Mouse (Mus musculus) layer of hippocampus, adult 8-10 months (tissue): Measurements from ENCODE around the gene Vsig2. TPM values are rescaled to one million over a fixed set of nuclear protein-coding genes. Genes with fewer than 3 reads are reported as not detected.
A peak's percentile ranks its signal among the peaks of the same experiment; 100 is the strongest.

Experiments
- DNase-seq, 2 experiments: peaks; one replicate each; pipeline ENCODE4 v3.0.0; 2022; ENCODE audit warnings: low spot score in 2 of 2
- total RNA-seq, 4 experiments: library from RNA; stranded (reverse); gene quantifications; 2 replicates each; pipeline ENCODE4 v1.2.4; 2022

Vsig2 gene
- total RNA-seq, 4 experiments from 2014 or later: 3.5 to 5.7 (median 4.2) TPM

- DNase-seq: no peak
Measured at GRCm38 (mm10) chr9:37530888-37531705, 8.0 kb upstream of the Vsig2 start.

DNA sequence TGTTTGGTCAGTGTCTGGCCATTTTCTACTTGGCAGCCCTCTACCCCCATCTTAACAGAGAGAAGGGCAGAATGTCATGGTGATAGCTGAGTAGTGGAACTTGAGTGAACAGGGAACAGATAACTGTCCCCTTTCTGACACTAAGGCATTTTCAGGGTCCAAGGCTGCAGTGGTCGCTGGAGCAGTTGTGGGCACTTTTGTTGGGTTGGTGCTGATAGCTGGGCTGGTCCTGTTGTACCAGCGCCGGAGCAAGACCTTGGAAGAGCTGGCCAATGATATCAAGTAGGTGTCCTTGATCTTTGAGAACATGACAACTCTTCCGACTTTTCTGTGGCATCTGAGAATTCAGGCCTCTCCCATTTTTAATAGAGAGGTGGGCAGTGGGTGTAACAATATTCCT, 2.2 kb upstream of the Vsig2 start:
- DNase-seq: no peak

GRCm38 (mm10) chr9:37537658-37538250, 1.3 kb upstream of the Vsig2 start:
- DNase-seq: no peak

- no peak for DNase-seq
Measured at GRCm38 (mm10) chr9:37540226-37540625, 1.2 kb downstream of the Vsig2 start.

- no peak for DNase-seq
Measured at GRCm38 (mm10) chr9:37540701-37541575, 1.9 kb downstream of the Vsig2 start.

- no peak for DNase-seq
Measured at GRCm38 (mm10) chr9:37541851-37542642, 3.0 kb downstream of the Vsig2 start.

- DNase-seq: no peak
Measured at GRCm38 (mm10) chr9:37543869-37544440, 4.9 kb downstream of the Vsig2 start.

DNA sequence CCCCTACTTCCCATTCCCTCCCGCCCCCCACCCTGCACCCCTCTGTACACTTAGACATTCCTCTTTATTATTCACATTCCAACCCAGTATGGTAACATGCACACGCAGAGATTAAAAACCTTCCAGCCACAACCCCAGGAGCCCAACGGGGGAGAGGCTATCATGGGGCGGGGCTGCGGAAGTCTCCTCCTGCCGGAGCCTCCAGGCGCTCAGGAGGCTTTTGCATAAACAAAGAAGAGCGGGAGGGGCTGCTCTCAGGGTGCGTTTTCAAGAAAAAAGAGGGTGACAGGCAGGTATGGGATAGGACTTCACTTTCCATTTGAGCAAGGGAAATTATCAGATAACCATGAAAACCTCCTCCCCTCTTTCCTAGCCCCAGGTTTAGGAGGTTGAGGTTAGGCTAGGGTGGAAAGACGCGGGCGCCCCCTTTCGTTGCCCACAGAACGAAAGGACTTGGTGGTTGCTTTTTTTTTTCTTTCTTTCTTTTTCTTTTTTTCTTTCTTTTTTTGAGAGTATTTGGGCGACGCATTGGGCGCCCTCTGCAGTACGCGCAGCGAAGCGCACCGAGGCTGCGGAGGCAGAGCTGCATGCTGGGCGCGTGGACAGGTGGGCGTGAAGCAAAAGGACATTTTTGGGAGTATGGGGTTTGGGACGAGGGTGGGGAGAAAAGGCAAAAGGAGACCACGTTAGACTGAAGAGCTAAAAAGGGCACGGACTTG, 5.6 kb downstream of the Vsig2 start:
- peak in 1 of 2 experiments; percentile 78 for DNase-seq

DNA sequence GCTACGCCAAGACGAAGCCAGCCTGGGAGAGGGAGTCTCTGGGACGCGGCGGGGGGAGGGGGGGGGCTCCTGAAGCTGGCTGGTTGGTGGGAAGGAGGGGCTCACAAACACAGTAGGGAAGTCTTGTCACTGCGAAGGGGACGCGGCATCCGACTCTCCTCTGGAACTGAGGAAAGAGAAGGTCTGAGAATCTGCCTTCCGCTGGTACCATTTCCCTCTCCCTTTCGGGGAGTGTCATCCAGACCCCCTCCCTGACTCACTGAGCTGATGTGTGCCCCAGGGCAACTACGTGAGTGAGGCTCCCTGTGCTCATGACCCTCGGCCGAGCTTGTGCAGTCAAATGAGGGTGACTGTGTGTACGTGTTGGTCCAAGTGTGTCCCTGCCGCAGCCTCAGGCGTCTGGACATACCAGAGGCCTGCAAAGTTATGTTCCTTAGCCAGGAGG, 6.1 kb downstream of the Vsig2 start:
- no peak for DNase-seq

DNA sequence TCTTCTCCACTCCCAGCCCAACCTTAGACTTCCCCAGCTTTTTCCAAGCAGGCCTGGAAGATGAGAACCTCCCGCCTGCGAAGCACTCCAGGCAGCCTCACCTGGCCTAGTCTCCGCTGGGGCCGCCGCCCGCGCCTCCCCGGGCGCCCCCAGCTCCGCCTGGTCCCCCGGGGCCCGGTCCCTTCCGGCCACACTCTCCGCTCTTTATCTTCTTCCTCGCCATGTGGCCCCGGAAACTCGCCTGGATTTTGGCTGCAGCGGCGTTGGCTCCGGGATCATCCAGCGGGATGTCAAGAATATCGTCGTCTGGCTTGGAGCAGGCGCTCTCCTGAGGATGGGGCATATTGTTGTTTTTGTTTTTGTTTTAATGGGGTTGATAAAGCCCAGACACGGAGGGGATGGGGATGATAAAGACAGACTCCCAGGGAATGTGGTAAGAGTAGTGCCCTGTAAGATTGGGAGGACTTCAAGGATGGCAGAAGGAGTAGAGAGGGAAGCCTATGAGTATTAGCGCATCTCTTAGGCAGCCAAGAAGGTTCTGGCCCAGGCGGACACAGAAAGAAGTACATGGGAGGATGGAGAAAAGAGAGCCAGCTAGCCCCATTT, 6.9 kb downstream of the Vsig2 start:
- no peak for DNase-seq

- DNase-seq: no peak
Measured at GRCm38 (mm10) chr9:37546889-37547288, 7.8 kb downstream of the Vsig2 start.

GRCm38 (mm10) chr9:37550435-37550834, 11.4 kb downstream of the Vsig2 start:
- DNase-seq: no peak

- no peak for DNase-seq
Measured at GRCm38 (mm10) chr9:37551751-37552531, 12.9 kb downstream of the Vsig2 start.

DNA sequence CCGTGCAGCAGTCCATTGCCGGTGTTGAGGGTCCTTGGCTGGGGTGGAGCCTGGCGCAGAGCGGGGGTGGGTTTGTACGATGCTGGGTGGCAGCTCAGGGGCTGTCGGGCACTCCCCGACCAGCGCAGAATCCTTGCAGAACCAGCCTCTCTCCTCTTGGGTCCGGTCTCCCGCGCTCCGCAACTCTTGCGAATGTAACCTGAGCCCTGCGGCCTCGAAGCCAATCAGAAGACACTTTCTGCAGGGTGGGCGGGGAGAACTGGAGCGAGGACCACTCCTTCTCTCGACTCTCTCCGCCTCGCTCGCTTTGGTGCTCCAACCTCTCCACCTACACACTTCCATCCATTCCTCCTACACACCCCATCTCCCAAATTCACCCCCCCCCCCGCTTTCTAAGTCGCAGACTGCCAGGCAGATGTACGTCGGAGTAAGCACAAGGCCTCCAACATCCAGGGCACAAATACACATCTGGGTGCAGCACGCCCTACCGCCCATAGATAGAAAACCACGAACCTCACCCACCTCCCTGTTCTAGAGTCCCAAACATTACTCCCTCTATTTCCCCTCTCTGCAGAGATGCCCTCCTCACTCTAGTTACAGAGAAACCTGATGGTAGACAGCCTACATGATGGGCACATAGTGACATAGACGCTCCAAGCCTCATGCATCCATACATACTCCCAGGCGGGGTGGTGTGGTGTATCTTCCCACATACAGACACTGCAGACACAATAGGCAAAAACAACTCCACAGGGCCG, 13.7 kb downstream of the Vsig2 start, which contains the start of gene Nrgn:
Nrgn (minus strand) TSS at position 369 of the 758 bp plus-strand sequence.
- peak; percentile 86 to 88 for DNase-seq

DNA sequence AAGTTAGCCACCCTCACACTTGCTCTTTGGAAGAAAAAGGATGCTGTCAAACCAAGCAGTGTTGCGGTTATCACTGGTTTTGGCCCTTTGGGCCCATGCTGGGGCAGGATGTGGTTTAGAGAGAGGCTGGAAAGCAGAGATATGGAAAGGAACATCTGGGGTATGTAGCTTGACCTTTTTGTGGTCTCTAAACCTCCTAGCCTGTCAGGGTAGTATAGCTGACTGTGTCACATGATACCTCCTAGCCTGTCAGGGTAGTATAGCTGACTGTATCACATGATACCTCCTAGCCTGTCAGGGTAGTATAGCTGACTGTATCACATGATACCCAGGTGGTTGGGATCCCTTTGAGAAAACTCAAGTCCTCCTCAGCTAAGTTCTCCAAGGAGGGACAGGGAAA, 15.2 kb downstream of the Vsig2 start:
- DNase-seq: no peak

DNA sequence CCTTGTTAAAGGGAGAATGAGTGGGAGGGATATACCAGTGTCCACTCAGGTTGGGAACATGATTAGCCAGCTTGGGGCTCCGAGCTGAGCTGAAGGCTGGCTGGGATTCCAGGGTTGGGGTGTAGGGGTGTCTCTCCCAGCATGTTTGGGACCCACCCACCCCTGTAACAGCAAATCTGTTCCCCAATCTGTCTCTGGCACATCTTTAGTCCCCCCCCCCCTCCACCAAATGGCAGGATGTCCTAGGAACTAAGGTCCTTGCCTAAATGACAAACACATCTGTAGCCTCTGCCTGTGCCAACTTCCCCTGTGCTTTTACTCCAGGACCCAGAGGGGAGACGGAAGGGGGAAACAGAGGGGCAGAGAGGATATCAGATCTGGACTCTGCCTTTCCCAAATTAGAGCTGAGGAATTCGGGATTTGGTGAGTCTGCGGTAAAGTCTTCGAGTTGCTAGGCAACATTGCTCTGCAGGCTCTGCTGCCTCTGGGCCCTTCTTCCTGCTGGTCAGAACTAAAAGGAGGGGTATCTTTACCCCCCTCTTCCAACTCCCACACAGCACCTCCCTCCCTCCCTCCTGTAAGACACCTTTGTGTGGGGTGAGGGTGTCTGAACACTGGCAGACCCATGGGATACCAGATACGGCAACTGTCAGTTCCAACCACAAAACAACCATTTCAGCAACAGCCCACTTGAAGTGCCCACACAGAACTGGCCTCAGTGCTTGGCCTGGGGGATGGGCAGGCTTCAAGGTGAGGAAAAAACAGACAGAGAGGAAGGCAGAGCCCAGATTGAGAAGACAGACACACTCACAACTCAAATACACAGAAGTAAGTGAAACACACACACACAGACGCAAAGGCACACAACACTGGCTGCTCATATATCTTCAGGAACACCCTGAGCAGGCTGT, 16.0 kb downstream of the Vsig2 start, which contains the start of gene Siae:
Siae (plus strand) TSS at position 861 of the 911 bp plus-strand sequence.
- DNase-seq: no peak

DNA sequence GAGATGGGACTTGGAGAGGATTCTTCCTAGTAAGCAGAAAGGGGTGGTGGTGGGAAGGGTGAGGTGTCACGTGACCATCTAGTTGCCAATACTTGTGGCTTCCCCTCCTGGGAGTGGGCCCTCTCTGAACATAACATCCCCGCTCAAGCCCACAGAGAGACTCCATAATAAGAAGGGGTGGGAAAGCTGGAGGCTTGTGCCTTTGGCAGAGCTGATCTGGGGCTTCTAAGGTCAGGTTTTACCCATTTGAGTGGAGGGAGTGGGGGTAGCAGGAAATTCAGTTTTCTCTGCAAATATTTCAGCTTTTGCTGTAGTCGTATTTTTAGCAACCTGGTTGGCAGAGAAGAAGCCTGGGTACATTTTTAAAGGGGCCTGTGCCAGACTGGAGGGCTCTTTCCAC, 17.3 kb downstream of the Vsig2 start:
- DNase-seq: no peak
